Mouse (Mus musculus): ENCODE data around the gene Lce1b.

GRCm38 (mm10) chr3:92609804-92610203, 46.9 kb downstream of the Lce1b start:
- no peak for TF ChIP-seq CTCF (conservative IDR thresholded peaks at IDR 0.05; ENCODE audit: insufficient read depth, insufficient read length, low read depth, low read length)
- no peak for TF ChIP-seq POLR2A (IDR thresholded peaks at IDR 0.05; ENCODE audit: low read depth, low read length)

Measured in kidney, adult 2 months (tissue).